Mouse (Mus musculus) left cerebral cortex, postnatal 10 days (tissue): Measurements from ENCODE around the gene Ly86. TPM values are rescaled to one million over a fixed set of nuclear protein-coding genes. Genes with fewer than 3 reads are reported as not detected.
A peak's percentile ranks its signal among the peaks of the same experiment; 100 is the strongest.

Experiments
- DNase-seq, 2 experiments: peaks; one replicate each; pipeline ENCODE4 v3.0.0; 2021 to 2022; ENCODE audit warnings: low spot score in 2 of 2, mixed read lengths in 1 of 2; ENCODE audit errors: extremely low spot score in 1 of 2
- intact Hi-C: fragments of 180-260 bp; cut with DNase I; formaldehyde crosslinking; loops from one replicate; pipeline ENCODE4 v1.15.1; 2025
- total RNA-seq, 2 experiments: library from RNA; stranded (reverse); gene quantifications; 2 replicates each; pipeline ENCODE4 v1.2.3; 2021

The Ly86 gene
- total RNA-seq, 2 experiments from 2014 or later, result 8.0 to 9.4 TPM

GRCm38 (mm10) chr13:37424904-37425303 lies 79.9 kb downstream of the Ly86 start:
- intact Hi-C loops, result no loop called here
- no peak for DNase-seq

- intact Hi-C loops, result no loop called here
- DNase-seq, result no peak
Observed at GRCm38 (mm10) chr13:37425406-37425805, 80.4 kb downstream of the Ly86 start.

GRCm38 (mm10) chr13:37426578-37427336 lies 81.7 kb downstream of the Ly86 start:
- intact Hi-C loops, result no loop called here

GRCm38 (mm10) chr13:37428496-37428895 lies 83.5 kb downstream of the Ly86 start:
- no peak for DNase-seq
- intact Hi-C loops, result no loop called here

More at GRCm38 (mm10) chr13:37426578-37427336, 81.7 kb downstream of the Ly86 start:
- DNase-seq, result no peak

GRCm38 (mm10) chr13:37429661-37430271 lies 84.8 kb downstream of the Ly86 start:
- intact Hi-C loops, result no loop called here
- DNase-seq, result no peak

GRCm38 (mm10) chr13:37431707-37432106 lies 86.7 kb downstream of the Ly86 start:
- no peak for DNase-seq
- intact Hi-C loops, result no loop called here

GRCm38 (mm10) chr13:37432653-37433052 lies 87.6 kb downstream of the Ly86 start:
- intact Hi-C loops, result no loop called here
- no peak for DNase-seq

- intact Hi-C loops, result no loop called here
- no peak for DNase-seq
Observed at GRCm38 (mm10) chr13:37433142-37433541, 88.1 kb downstream of the Ly86 start.

- intact Hi-C loops, result no loop called here
- DNase-seq, result no peak
Observed at GRCm38 (mm10) chr13:37433730-37434129, 88.7 kb downstream of the Ly86 start.

GRCm38 (mm10) chr13:37434137-37434772 lies 89.2 kb downstream of the Ly86 start:
- peak; percentile 57 to 70 for DNase-seq
- intact Hi-C loops, result no loop called here

- no peak for DNase-seq
- intact Hi-C loops, result no loop called here
Observed at GRCm38 (mm10) chr13:37434841-37435240, 89.8 kb downstream of the Ly86 start.

- no peak for DNase-seq
- intact Hi-C loops, result no loop called here
Observed at GRCm38 (mm10) chr13:37436267-37437013, 91.4 kb downstream of the Ly86 start.

- DNase-seq, result no peak
- intact Hi-C loops, result no loop called here
Observed at GRCm38 (mm10) chr13:37438788-37439187, 93.8 kb downstream of the Ly86 start.

- no peak for DNase-seq
- intact Hi-C loops, result no loop called here
Observed at GRCm38 (mm10) chr13:37439477-37439876, 94.5 kb downstream of the Ly86 start.

GRCm38 (mm10) chr13:37439941-37440340 lies 94.9 kb downstream of the Ly86 start:
- DNase-seq, result no peak
- intact Hi-C loops, result no loop called here

- no peak for DNase-seq
- intact Hi-C loops, result no loop called here
Observed at GRCm38 (mm10) chr13:37440593-37441307, 95.7 kb downstream of the Ly86 start.

- intact Hi-C loops, result no loop called here
- no peak for DNase-seq
Observed at GRCm38 (mm10) chr13:37442058-37442457, 97.0 kb downstream of the Ly86 start.

- no peak for DNase-seq
- intact Hi-C loops, result no loop called here
Observed at GRCm38 (mm10) chr13:37442531-37442930, 97.5 kb downstream of the Ly86 start.
